Mouse (Mus musculus): ENCODE measurements around the gene Dlgap1. TPM values are rescaled to one million over a fixed set of nuclear protein-coding genes. Genes with fewer than 3 reads are reported as not detected.
A peak's percentile ranks its signal among the peaks of the same experiment; 100 is the strongest.

Dlgap1 gene
- polyA plus RNA-seq, 1 experiment from 2014 or later = 0.39 TPM

DNA sequence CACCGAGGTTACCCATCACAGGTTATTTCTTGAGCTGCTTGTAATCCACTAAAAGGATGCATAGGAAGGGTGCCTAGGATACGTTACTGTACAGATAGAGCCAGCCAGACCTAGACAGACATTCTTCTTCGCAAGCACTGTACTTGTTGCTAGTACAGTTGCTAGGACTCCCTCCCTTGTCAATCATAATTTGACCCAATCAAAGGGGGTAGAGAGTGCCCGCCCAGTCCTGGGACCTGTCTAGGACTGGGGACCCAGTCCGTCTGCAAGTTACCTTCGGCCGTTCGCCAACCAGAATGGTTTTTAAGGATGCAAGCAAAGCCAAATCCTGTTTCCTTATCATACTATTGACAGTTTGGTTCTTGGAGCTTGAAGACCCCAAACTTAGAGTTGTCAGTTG is 895.2 kb downstream of the Dlgap1 start:
- H3K4me3 ChIP-seq (ENCODE audit: low read length) = no peak overlapping the region
- no peak overlapping the region for H3K27ac ChIP-seq (ENCODE audit: low read length)
- H3K4me1 ChIP-seq (ENCODE audit: control insufficient read depth, insufficient read depth, low read length) = no peaks in the 10 kb centered on the region
- H3K9me3 ChIP-seq (replicated peaks; ENCODE audit: control insufficient read depth, low read length) = 0 out of 2 replicates have a peak, but pooled peaks cover 2% of the 10 kb centered on the region
- no peak for ATAC-seq (replicated peaks; ENCODE audit: extremely low read depth, insufficient read depth, low FRiP score)
- H3K4me2 ChIP-seq (ENCODE audit: low read depth, low read length) = no peak overlapping the region
- no peaks in the 10 kb centered on the region for H3K27me3 ChIP-seq (ENCODE audit: control insufficient read depth, insufficient read depth, low read length)
- H3K36me3 ChIP-seq (ENCODE audit: control insufficient read depth, insufficient read depth) = no peaks in the 10 kb centered on the region
- 91% methylated on average over 8 of the region's 8 CpGs for whole genome bisulfite sequencing
- H3K9ac ChIP-seq (ENCODE audit: low read length) = no peak overlapping the region

DNA sequence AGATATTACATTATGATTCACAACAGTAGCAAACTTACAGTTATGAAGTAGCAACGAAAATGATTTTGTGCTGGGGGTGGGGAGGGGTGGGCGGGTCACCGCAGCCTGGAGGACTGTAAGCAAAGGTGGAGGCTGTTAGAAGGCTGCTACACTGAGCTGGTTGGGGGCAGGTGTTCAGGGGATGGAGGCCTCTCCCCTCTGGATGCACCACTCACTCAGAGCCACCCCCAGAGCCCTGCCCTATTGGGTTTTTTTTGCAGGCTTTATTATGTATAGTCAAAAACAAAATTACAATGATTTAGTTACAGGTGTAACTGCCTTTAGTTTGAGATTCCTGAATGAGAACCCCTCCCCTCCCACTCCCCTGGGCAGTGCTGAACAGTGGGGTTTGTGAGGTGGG is 895.8 kb downstream of the Dlgap1 start:
- ATAC-seq (replicated peaks; ENCODE audit: extremely low read depth, insufficient read depth, low FRiP score) = no peak

DNA sequence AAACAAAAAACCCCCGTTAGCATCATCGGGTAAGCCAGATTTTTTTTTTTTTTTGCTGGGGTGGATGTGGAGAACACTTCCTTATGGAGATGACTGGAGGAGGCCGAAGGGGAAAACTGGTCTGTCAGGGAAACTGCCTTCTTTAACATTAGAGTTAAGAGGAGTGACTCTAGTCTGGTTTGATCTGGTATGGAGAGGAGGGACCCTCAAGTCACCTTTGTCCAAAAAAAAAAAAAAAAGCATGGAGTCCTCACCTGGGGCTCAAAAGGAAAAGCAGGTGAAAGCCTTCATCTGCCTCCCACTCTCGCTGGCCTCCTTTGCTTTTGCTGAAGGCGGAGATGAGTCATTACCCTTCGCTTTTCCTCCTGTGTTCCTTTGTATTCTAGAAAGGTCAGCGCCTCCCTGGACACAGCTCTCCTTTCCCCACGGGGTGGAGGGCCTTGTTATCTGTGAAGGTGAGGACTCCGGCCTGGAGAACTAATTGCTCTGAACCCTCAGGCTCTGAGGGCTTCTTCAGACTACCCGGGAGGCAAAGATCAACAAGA is 896.3 kb downstream of the Dlgap1 start:
- 73% methylated on average over 10 of the region's 10 CpGs for WGBS
- Histone ChIP-seq H3K4me2 (ENCODE audit: low read depth, low read length) (no peak overlapping the region), H3K9me3 (replicated peaks; ENCODE audit: control insufficient read depth, low read length) (0 out of 2 replicates have a peak, but pooled peaks cover 2% of the 10 kb centered on the region), H3K27ac (ENCODE audit: low read length) (no peak overlapping the region), H3K4me1 (ENCODE audit: control insufficient read depth, insufficient read depth, low read length) (no peaks in the 10 kb centered on the region), H3K4me3 (ENCODE audit: low read length) (no peak overlapping the region), H3K36me3 (ENCODE audit: control insufficient read depth, insufficient read depth) (no peaks in the 10 kb centered on the region), H3K27me3 (ENCODE audit: control insufficient read depth, insufficient read depth, low read length) (no peaks in the 10 kb centered on the region), H3K9ac (ENCODE audit: low read length) (no peak overlapping the region)
- no peak for ATAC-seq (replicated peaks; ENCODE audit: extremely low read depth, insufficient read depth, low FRiP score)

More for the DNA sequence above, 895.8 kb downstream of the Dlgap1 start:
- Histone ChIP-seq H3K27me3 (ENCODE audit: control insufficient read depth, insufficient read depth, low read length) (no peaks in the 10 kb centered on the region), H3K9ac (ENCODE audit: low read length) (no peak overlapping the region), H3K4me1 (ENCODE audit: control insufficient read depth, insufficient read depth, low read length) (no peaks in the 10 kb centered on the region), H3K27ac (ENCODE audit: low read length) (no peak overlapping the region), H3K4me3 (ENCODE audit: low read length) (no peak overlapping the region), H3K4me2 (ENCODE audit: low read depth, low read length) (no peak overlapping the region), H3K36me3 (ENCODE audit: control insufficient read depth, insufficient read depth) (no peaks in the 10 kb centered on the region), H3K9me3 (replicated peaks; ENCODE audit: control insufficient read depth, low read length) (0 out of 2 replicates have a peak, but pooled peaks cover 2% of the 10 kb centered on the region)
- WGBS = 80% methylated on average over 3 of the region's 3 CpGs

DNA sequence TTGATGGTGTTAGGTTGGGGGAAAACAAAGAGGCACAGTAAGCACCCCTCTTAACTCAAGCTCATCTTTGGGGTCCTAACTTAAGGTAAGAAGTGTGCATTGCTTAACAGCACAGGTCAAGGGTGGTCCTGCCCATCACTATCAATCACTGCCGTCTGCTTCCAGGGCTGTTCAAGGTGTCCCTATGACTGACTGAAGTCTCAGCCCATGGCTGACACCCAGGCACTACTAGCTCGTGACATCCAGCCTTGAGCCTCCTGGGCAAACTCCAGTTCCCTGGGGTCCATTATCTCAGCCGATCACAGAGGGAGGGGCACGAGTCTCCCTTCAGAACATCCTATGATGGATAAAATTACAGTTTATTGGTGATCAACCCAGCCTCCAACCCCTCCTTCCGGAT is 897.2 kb downstream of the Dlgap1 start:
- Histone ChIP-seq H3K4me1 (ENCODE audit: control insufficient read depth, insufficient read depth, low read length) (no peaks in the 10 kb centered on the region), H3K27ac (ENCODE audit: low read length) (no peak overlapping the region), H3K36me3 (ENCODE audit: control insufficient read depth, insufficient read depth) (no peaks in the 10 kb centered on the region), H3K9ac (ENCODE audit: low read length) (no peak overlapping the region), H3K4me3 (ENCODE audit: low read length) (no peak overlapping the region), H3K27me3 (ENCODE audit: control insufficient read depth, insufficient read depth, low read length) (no peaks in the 10 kb centered on the region), H3K9me3 (replicated peaks; ENCODE audit: control insufficient read depth, low read length) (0 out of 2 replicates have a peak, but pooled peaks cover 2% of the 10 kb centered on the region), H3K4me2 (ENCODE audit: low read depth, low read length) (no peak overlapping the region)
- 82% methylated on average over 5 of the region's 5 CpGs for WGBS
- ATAC-seq (replicated peaks; ENCODE audit: extremely low read depth, insufficient read depth, low FRiP score) = no peak

DNA sequence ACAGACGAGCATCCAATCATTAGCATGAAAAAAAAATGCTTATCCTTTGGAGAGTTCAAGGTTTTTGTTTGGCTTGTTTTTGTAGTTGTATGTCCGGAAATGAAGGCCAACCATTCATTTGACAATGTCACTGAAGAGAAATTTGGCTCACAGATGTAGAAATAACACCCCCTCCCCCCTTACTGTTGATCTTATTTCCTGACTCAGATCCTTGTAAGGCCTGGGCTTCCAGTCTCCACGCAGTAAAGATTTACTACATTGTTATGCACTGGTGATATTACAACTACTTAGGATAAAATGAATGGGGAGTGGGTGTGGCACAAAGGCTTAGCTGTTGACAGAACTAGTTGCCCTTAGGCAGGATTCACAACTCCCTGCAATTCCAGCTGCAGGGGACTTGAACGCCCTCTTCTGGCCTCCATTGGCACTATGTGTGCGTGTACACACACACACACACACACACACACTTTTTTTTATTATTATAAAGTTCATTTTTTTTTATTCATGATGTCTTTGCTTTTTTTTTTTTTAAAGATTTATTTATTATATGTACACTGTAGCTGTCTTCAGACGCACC is 897.8 kb downstream of the Dlgap1 start:
- Histone ChIP-seq H3K9me3 (replicated peaks; ENCODE audit: control insufficient read depth, low read length) (0 out of 2 replicates have a peak, but pooled peaks cover 2% of the 10 kb centered on the region), H3K9ac (ENCODE audit: low read length) (no peak overlapping the region), H3K27ac (ENCODE audit: low read length) (no peak overlapping the region), H3K4me2 (ENCODE audit: low read depth, low read length) (no peak overlapping the region), H3K27me3 (ENCODE audit: control insufficient read depth, insufficient read depth, low read length) (no peaks in the 10 kb centered on the region), H3K36me3 (ENCODE audit: control insufficient read depth, insufficient read depth) (no peaks in the 10 kb centered on the region), H3K4me1 (ENCODE audit: control insufficient read depth, insufficient read depth, low read length) (no peaks in the 10 kb centered on the region), H3K4me3 (ENCODE audit: low read length) (no peak overlapping the region)
- WGBS = 74% methylated on average over 6 of the region's 6 CpGs
- ATAC-seq (replicated peaks; ENCODE audit: extremely low read depth, insufficient read depth, low FRiP score) = no peak

DNA sequence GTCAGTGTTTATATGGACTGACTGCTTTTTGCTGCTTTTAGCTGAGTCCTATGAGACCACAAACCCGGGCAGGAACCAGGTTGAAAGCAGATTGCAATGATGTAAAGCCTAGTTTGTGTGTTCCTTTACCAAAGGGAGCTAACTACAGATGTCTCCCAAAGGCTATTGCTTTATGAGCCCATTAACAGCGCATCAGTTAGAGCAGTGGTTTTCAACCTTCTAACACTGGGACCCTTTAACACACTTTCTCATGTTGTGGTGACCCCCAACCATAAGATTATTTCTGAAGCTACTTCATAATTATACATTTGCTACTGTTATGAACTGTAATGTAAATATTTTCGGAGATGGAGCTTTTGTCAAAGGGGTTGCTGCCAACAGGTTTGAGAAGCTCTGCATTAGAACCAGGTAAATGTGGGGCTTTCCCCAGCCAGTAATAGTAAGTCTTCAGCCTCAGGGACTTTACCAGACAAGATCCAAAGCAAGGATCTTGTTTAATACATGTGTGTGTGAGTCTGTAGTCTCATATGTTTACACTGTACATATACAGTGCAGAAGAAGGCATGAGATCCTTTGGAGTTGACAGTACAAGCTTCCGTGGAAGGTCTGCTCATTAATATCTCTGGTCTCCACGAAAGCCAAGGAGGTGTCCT is 899.8 kb downstream of the Dlgap1 start:
- ATAC-seq (replicated peaks; ENCODE audit: extremely low read depth, insufficient read depth, low FRiP score) = no peak
- Histone ChIP-seq H3K9me3 (replicated peaks; ENCODE audit: control insufficient read depth, low read length) (no peaks in the 10 kb centered on the region), H3K27ac (ENCODE audit: low read length) (no peak overlapping the region), H3K9ac (ENCODE audit: low read length) (no peak overlapping the region), H3K27me3 (ENCODE audit: control insufficient read depth, insufficient read depth, low read length) (no peaks in the 10 kb centered on the region), H3K4me2 (ENCODE audit: low read depth, low read length) (no peak overlapping the region), H3K36me3 (ENCODE audit: control insufficient read depth, insufficient read depth) (no peaks in the 10 kb centered on the region), H3K4me1 (ENCODE audit: control insufficient read depth, insufficient read depth, low read length) (0 out of 2 replicates have a peak, but pooled peaks cover 2% of the 10 kb centered on the region), H3K4me3 (ENCODE audit: low read length) (no peak overlapping the region)
- WGBS = 77% methylated on average over 5 of the region's 5 CpGs

DNA sequence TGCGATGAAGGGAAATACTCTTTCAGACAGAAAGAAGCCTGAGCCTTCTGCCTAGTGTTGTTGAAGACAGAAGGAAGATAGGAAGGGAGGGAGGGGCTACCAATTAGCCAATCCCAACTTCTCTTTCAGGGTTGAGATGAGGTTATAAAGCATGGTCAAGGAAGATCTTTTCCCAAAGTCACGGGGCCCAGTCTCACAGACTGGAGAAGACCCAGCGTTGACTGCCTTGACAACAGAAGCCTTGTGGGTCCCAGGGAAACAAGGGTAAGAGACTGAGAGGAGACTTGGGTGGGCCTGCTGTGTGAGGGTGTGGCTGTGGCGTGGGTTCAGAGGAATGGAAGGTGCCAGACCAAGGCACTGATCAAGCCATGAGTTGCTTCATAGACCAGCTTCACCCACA is 901.7 kb downstream of the Dlgap1 start:
- Histone ChIP-seq H3K27ac (ENCODE audit: low read length) (no peak overlapping the region), H3K36me3 (ENCODE audit: control insufficient read depth, insufficient read depth) (no peaks in the 10 kb centered on the region), H3K4me2 (ENCODE audit: low read depth, low read length) (no peak overlapping the region), H3K4me1 (ENCODE audit: control insufficient read depth, insufficient read depth, low read length) (0 out of 2 replicates have a peak, but pooled peaks cover 2% of the 10 kb centered on the region), H3K9me3 (replicated peaks; ENCODE audit: control insufficient read depth, low read length) (no peaks in the 10 kb centered on the region), H3K4me3 (ENCODE audit: low read length) (no peak overlapping the region), H3K9ac (ENCODE audit: low read length) (no peak overlapping the region), H3K27me3 (ENCODE audit: control insufficient read depth, insufficient read depth, low read length) (no peaks in the 10 kb centered on the region)
- ATAC-seq (replicated peaks; ENCODE audit: extremely low read depth, insufficient read depth, low FRiP score) = no peak
- 91% methylated on average over 4 of the region's 4 CpGs for WGBS

MicroRNAs encoded within 50 kb of the gene (microRNA counts, 519-probe panel; counts per million panel counts)
- 1,826 counts per million, percentile 16 among the panel's probes with 10 or more counts for microRNA mmu-miR-1195

Small RNA genes lying within 50 kb of the gene (microRNA-seq; reads per million reads assigned to microRNA genes)
- gene Mir1195 = not detected
